Comparison of ENCODE assay signal across 8 mouse cellular contexts in the genomic region with DNA sequence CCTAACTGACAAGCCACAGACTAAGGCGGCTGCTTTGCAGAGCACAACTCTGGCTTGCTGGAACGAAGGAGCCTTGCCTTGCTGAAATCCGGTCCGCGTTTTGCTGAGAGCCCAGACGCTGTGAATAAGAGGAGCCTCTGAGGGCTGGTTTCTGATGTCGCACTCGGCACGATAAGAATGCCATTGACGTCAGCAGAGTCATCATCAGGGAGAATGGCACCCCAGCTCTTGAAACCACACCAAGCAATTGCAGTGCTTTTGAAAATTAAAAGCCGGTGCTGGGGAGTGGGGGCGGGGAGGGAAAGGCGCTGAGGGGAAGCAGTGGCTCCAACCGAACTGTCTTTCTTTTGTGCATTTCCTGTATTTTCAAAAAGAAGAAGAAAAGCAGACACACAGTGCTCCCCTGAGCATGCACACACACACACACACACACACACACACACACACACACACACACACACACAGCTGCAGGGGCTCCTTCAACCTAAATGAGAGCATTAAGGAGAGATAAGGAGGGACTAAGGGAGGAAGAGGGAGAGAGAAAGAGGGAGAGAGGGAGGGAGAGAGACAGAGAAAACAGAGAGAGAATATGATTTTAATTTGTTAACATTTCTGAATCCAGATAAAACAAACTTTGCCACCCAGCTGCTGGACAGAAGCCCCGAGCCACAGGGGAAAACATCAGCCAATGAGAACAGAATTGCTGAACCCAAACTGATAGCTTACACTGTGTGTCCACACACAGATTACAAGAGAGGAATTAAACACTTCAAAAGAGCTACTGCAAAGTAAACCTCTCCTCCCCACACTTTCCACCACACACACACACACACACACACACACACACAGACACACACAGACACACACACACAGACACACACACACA.
DNase-seq lines count a peak whose midpoint lies in the region; ATAC-seq lines count a peak whose summit lies in the region.

No protein-coding gene starts in this region.

- DNase-seq in adrenal gland, postnatal 25 days = peak; percentile 86
- peak; percentile 98 for DNase-seq in embryonic facial prominence, embryonic 11.5 days (ENCODE audit: low spot score)
- peak; percentile 99 for DNase-seq in heart, adult 11 months
- peak; percentile 83 for DNase-seq in kidney, adult 11 months
- peak; percentile 89 for DNase-seq in left cerebral cortex, postnatal 4 days
- DNase-seq in midbrain, embryonic 11.5 days (ENCODE audit: low spot score, missing footprints) = peak; percentile 99
- peak; percentile 86 for DNase-seq in right cerebral cortex, postnatal 4 days
- peak; percentile 92 for DNase-seq in yolk sac, embryonic 10.5 days (ENCODE audit: low spot score)

- no peaks in the 10 kb centered on the region for H3K36me3 ChIP-seq in embryonic facial prominence, embryonic 11.5 days (replicated peaks; ENCODE audit: control insufficient read depth, insufficient read depth, low read depth, low read length)
- no peaks in the 10 kb centered on the region for H3K36me3 ChIP-seq in midbrain, embryonic 11.5 days (ENCODE audit: control insufficient read depth, insufficient read depth, low read length)

- intact Hi-C loops in left cerebral cortex, postnatal 4 days (cut with DNase I) = loop anchor here (5.0 kb wide), 1 partner anchor 80 kb away; no protein-coding TSS in a partner anchor

- peak; percentile 93 for ATAC-seq in embryonic facial prominence, embryonic 11.5 days (replicated peaks; ENCODE audit: insufficient number of reproducible peaks, low FRiP score, low TSS enrichment, low read depth)
- peak; percentile 95 for ATAC-seq in midbrain, embryonic 11.5 days (ENCODE audit: low FRiP score)

- peak overlapping the region; percentile 9; the same call in 1 of the 2 replicates for H3K4me3 ChIP-seq in embryonic facial prominence, embryonic 11.5 days (ENCODE audit: low read depth, low read length)
- peak overlapping the region; percentile 20; the same call in 1 of the 2 replicates for H3K4me3 ChIP-seq in midbrain, embryonic 11.5 days (ENCODE audit: low read depth, low read length)

- peak overlapping the region; percentile 37 for H3K9ac ChIP-seq in embryonic facial prominence, embryonic 11.5 days (replicated peaks; ENCODE audit: low read length)
- peak overlapping the region; percentile 60 for H3K9ac ChIP-seq in midbrain, embryonic 11.5 days (ENCODE audit: low read length)

- WGBS in embryonic facial prominence, embryonic 11.5 days = under 1% methylated on average over 15 of the region's 15 CpGs
- under 1% methylated on average over 15 of the region's 15 CpGs for WGBS in midbrain, embryonic 11.5 days

- H3K4me2 ChIP-seq in embryonic facial prominence, embryonic 11.5 days (ENCODE audit: low read depth, low read length) = peak overlapping the region; percentile 28
- H3K4me2 ChIP-seq in midbrain, embryonic 11.5 days = peak overlapping the region; percentile 43

- peak overlapping the region; percentile 81 for H3K27ac ChIP-seq in embryonic facial prominence, embryonic 11.5 days (replicated peaks; ENCODE audit: low read depth, low read length)
- H3K27ac ChIP-seq in midbrain, embryonic 11.5 days (ENCODE audit: low read depth, low read length) = peak overlapping the region; percentile 88

- H3K27me3 ChIP-seq in embryonic facial prominence, embryonic 11.5 days (ENCODE audit: control insufficient read depth, insufficient read depth, low read length) = no peaks in the 10 kb centered on the region
- H3K27me3 ChIP-seq in midbrain, embryonic 11.5 days (ENCODE audit: control insufficient read depth, insufficient read depth, low read length) = no peaks in the 10 kb centered on the region

- H3K9me3 ChIP-seq in embryonic facial prominence, embryonic 11.5 days (replicated peaks; ENCODE audit: control insufficient read depth, low read length) = no peaks in the 10 kb centered on the region
- no peaks in the 10 kb centered on the region for H3K9me3 ChIP-seq in midbrain, embryonic 11.5 days (ENCODE audit: control insufficient read depth, low read length)

- H3K4me1 ChIP-seq in embryonic facial prominence, embryonic 11.5 days (ENCODE audit: control insufficient read depth, insufficient read depth, low read length) = peaks cover 7% of the 10 kb centered on the region
- peaks cover 31% of the 10 kb centered on the region for H3K4me1 ChIP-seq in midbrain, embryonic 11.5 days (ENCODE audit: control insufficient read depth, insufficient read depth, low read length)

Comparison
In these comparisons a context has a peak if more than half of its experiments do, and no peak if none do; other contexts are left out.
1. Peak in every context shown above with its lines: DNase-seq, ATAC-seq, H3K4me3 ChIP-seq and H3K27ac ChIP-seq.